Mouse (Mus musculus) induced T-regulatory cell, adult 2 months (primary cell): Measurements from ENCODE around the gene Col17a1.
A peak's percentile ranks its signal among the peaks of the same experiment; 100 is the strongest.

Experiments used
- DNase-seq: peaks from one replicate; pipeline ENCODE4 v3.0.0-alpha.2; 2012; ENCODE audit warnings: low read depth

The Col17a1 gene

GRCm38 (mm10) chr19:47667601-47668000 lies 24.3 kb downstream of the Col17a1 start:
- no peak for DNase-seq

GRCm38 (mm10) chr19:47659765-47660408 lies 32.0 kb downstream of the Col17a1 start:
- no peak for DNase-seq

GRCm38 (mm10) chr19:47658914-47659535 lies 32.9 kb downstream of the Col17a1 start:
- peak; percentile 38 for DNase-seq

- no peak for DNase-seq
These were observed 37.0 kb downstream of the Col17a1 start for GRCm38 (mm10) chr19:47654896-47655295.

- DNase-seq = no peak
These were observed 38.7 kb downstream of the Col17a1 start for GRCm38 (mm10) chr19:47653173-47653572.

- no peak for DNase-seq
These were observed 39.6 kb downstream of the Col17a1 start for GRCm38 (mm10) chr19:47652255-47652654.

GRCm38 (mm10) chr19:47651160-47651480 lies 40.8 kb downstream of the Col17a1 start:
- DNase-seq = no peak

- no peak for DNase-seq
These were observed 41.3 kb downstream of the Col17a1 start for GRCm38 (mm10) chr19:47650366-47651159.

GRCm38 (mm10) chr19:47649071-47649470 lies 42.8 kb downstream of the Col17a1 start:
- DNase-seq = no peak

- DNase-seq = no peak
These were observed 45.3 kb downstream of the Col17a1 start for GRCm38 (mm10) chr19:47646508-47647120.

GRCm38 (mm10) chr19:47645583-47645982 lies 46.3 kb downstream of the Col17a1 start:
- DNase-seq = no peak

GRCm38 (mm10) chr19:47643910-47644309 lies 48.0 kb downstream of the Col17a1 start:
- DNase-seq = no peak

GRCm38 (mm10) chr19:47635380-47635779 lies 56.5 kb downstream of the Col17a1 start:
- no peak for DNase-seq

- no peak for DNase-seq
These were observed 60.1 kb downstream of the Col17a1 start for GRCm38 (mm10) chr19:47631799-47632198.

- DNase-seq = no peak
These were observed 61.5 kb downstream of the Col17a1 start for GRCm38 (mm10) chr19:47630381-47630780.

- no peak for DNase-seq
These were observed 62.8 kb downstream of the Col17a1 start for GRCm38 (mm10) chr19:47629068-47629467.

GRCm38 (mm10) chr19:47627450-47627849 lies 64.4 kb downstream of the Col17a1 start:
- DNase-seq = no peak

- DNase-seq = no peak
These were observed 66.8 kb downstream of the Col17a1 start for GRCm38 (mm10) chr19:47624940-47625711.

- DNase-seq = no peak
These were observed 70.4 kb downstream of the Col17a1 start for GRCm38 (mm10) chr19:47621478-47621877.

- DNase-seq = peak; percentile 4
These were observed 78.5 kb downstream of the Col17a1 start for GRCm38 (mm10) chr19:47613442-47613841.

- DNase-seq = no peak
These were observed 83.4 kb downstream of the Col17a1 start for GRCm38 (mm10) chr19:47608513-47608912.
